Mouse (Mus musculus) cortical plate, adult 2 months (tissue): ENCODE measurements around the gene Mrps5. TPM values are rescaled to one million over a fixed set of nuclear protein-coding genes. Genes with fewer than 3 reads are reported as not detected.

ENCODE experiments used
- H3K27ac ChIP-seq: fragments of 200-500 bp; 2 replicates; pipeline ENCODE4 v1.5.1; 2012; ENCODE audit warnings: low read length, control low read depth, inconsistent platforms; ENCODE audit not compliant: insufficient read depth
- H3K4me1 ChIP-seq: fragments of 200-500 bp; 2 replicates; pipeline ENCODE4 v1.6.1; 2011; ENCODE audit warnings: low read length; ENCODE audit not compliant: control insufficient read depth, insufficient read depth
- H3K4me3 ChIP-seq: fragments of 200-500 bp; 2 replicates; pipeline ENCODE4 v1.5.1; 2011; ENCODE audit warnings: mild to moderate bottlenecking, low read length, control low read depth; ENCODE audit not compliant: insufficient read depth
- CTCF ChIP-seq: fragments of 200-500 bp; IDR thresholded peaks from 2 replicates; pipeline ENCODE4 v1.5.1; 2011; ENCODE audit warnings: mild to moderate bottlenecking, control low read depth, low read length; ENCODE audit not compliant: insufficient read depth; ENCODE audit errors: extremely low read depth
- POLR2A ChIP-seq: fragments of 200-500 bp; IDR thresholded peaks from 2 replicates; pipeline ENCODE4 v1.6.1; 2011; ENCODE audit warnings: mild to moderate bottlenecking, low read length, control low read depth; ENCODE audit not compliant: insufficient read depth; ENCODE audit errors: extremely low read depth
- polyA plus RNA-seq: library from polyadenylated mRNA; depleted of rRNA; stranded (reverse); fragments of >200 nt; gene quantifications from 2 replicates; pipeline ENCODE4 v1.2.3, GENCODE M21; 2012; rRNA removed

Gene Mrps5
- polyA plus RNA-seq, 1 experiment = 88.8 TPM

DNA sequence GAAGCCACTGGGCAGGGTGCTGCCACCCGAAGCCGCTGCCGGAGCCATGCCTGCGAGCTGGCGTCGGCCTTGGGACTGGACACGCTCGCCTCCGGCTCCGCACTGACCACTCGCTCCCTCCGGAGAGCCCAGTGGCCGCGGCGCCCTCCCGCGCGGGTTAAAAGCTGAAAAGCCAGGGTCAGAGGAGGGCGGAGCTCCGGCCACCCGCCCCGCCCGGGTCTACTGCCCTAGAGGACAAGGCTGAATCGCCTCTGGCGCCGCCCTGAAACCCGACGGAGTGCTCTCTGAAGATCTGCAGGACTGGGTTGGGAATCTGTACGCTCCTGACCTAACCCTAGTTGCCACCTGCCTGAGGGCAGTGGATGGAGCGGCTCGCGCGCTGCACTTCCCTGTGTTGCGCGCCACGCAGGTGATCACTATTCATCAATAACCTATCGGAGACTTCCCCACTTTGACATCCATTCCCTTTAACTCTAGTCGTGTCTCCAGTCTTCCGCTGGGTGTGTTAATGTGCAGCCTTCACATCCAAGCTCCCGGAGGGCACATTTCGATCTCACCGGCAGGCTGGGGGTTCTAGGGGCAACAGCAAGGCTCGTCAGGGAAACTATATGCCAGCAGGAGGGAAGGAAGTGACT, 69.2 kb downstream of the Mrps5 start, which contains the start of gene Mal:
Gene Mal, minus strand, starts transcription at position 610 of the 635 bp plus-strand sequence.
- no peaks in the 10 kb centered on the region for H3K4me1 ChIP-seq
- peak within 1 kb of the TSS; percentile 41 for H3K4me3 ChIP-seq
- TF ChIP-seq CTCF (no peak), POLR2A (0 out of 2 replicates have a peak, but pooled peaks have one; percentile 30)
- 0 out of 2 replicates have a peak within 1 kb of the TSS, but pooled peaks have one; percentile 42 for H3K27ac ChIP-seq

Other genes starting within 250 kb of the Mrps5 start
- gene Astl, start 248.6 kb upstream of the Mrps5 start, polyA plus RNA-seq = not detected in 2 replicates
- 0.11 and 0.25 TPM in 2 replicates for gene Adra2b, start 224.0 kb upstream of the Mrps5 start, polyA plus RNA-seq
- gene Gpat2, start 162.0 kb upstream of the Mrps5 start, polyA plus RNA-seq = 0.13 and 0.25 TPM in 2 replicates
- gene Fahd2a, start 142.7 kb upstream of the Mrps5 start, polyA plus RNA-seq = 37.4 and 38.2 TPM in 2 replicates
- 109 and 110 TPM in 2 replicates for gene Kcnip3, start 65.1 kb upstream of the Mrps5 start, polyA plus RNA-seq
- gene Prom2, start 45.8 kb upstream of the Mrps5 start, polyA plus RNA-seq = 0.17 and 0.21 TPM in 2 replicates
- gene Zfp661, start 128 bp upstream of the Mrps5 start, polyA plus RNA-seq = 10.3 and 10.4 TPM in 2 replicates
- 144 and 209 TPM in 2 replicates for gene Mal, start 69.5 kb downstream of the Mrps5 start, polyA plus RNA-seq
- gene Mall, start 142.7 kb downstream of the Mrps5 start, polyA plus RNA-seq = 0.98 and 1.4 TPM in 2 replicates
- 19.7 and 20.1 TPM in 2 replicates for gene Nphp1, start 201.7 kb downstream of the Mrps5 start, polyA plus RNA-seq
- 95.4 and 108 TPM in 2 replicates for gene Mtln, start 205.3 kb downstream of the Mrps5 start, polyA plus RNA-seq
- gene Bub1, start 244.6 kb downstream of the Mrps5 start, polyA plus RNA-seq = 0.21 and 0.25 TPM in 2 replicates